Mouse (Mus musculus) kidney, adult 8-10 months (tissue): ENCODE measurements at regions not wholly inside any gene's neighbourhood (a gene's known extent, or its start where the extent isn't known, plus 50 kb on each side); places are given as distances from the start of the nearest gene placed in this dataset.

Experiments used
- DNase-seq, 2 experiments: peaks; one replicate each; pipeline ENCODE4 v3.0.0; 2022

GRCm38 (mm10) chr1:88964045-88964747 is 106.0 kb upstream of the Sh3bp4 start:
- no peak for DNase-seq

GRCm38 (mm10) chr1:88966416-88966815 is 103.8 kb upstream of the Sh3bp4 start:
- no peak for DNase-seq

GRCm38 (mm10) chr1:88968142-88968541 is 102.1 kb upstream of the Sh3bp4 start:
- DNase-seq = no peak

- DNase-seq = no peak
Observed at GRCm38 (mm10) chr1:88969016-88969415, 101.2 kb upstream of the Sh3bp4 start.

GRCm38 (mm10) chr1:88969630-88970029 is 100.6 kb upstream of the Sh3bp4 start:
- no peak for DNase-seq

GRCm38 (mm10) chr1:88976101-88976500 is 94.1 kb upstream of the Sh3bp4 start:
- DNase-seq = peak in 1 of 2 experiments; percentile 47

GRCm38 (mm10) chr1:88988011-88988695 is 82.1 kb upstream of the Sh3bp4 start:
- no peak for DNase-seq

- DNase-seq = no peak
Observed at GRCm38 (mm10) chr1:88994588-88995331, 75.5 kb upstream of the Sh3bp4 start.

- no peak for DNase-seq
Observed at GRCm38 (mm10) chr1:88995945-88996344, 74.3 kb upstream of the Sh3bp4 start.

- no peak for DNase-seq
Observed at GRCm38 (mm10) chr1:88996657-88997056, 73.6 kb upstream of the Sh3bp4 start.

- no peak for DNase-seq
Observed at GRCm38 (mm10) chr1:88997847-88998246, 72.4 kb upstream of the Sh3bp4 start.

GRCm38 (mm10) chr1:89002326-89002725 is 67.9 kb upstream of the Sh3bp4 start:
- no peak for DNase-seq

GRCm38 (mm10) chr1:89003752-89004151 is 66.5 kb upstream of the Sh3bp4 start:
- no peak for DNase-seq

- no peak for DNase-seq
Observed at GRCm38 (mm10) chr1:89007476-89007875, 62.7 kb upstream of the Sh3bp4 start.

GRCm38 (mm10) chr1:89010170-89010569 is 60.0 kb upstream of the Sh3bp4 start:
- no peak for DNase-seq

- no peak for DNase-seq
Observed at GRCm38 (mm10) chr1:89011454-89011853, 58.8 kb upstream of the Sh3bp4 start.

GRCm38 (mm10) chr1:89015385-89015784 is 54.8 kb upstream of the Sh3bp4 start:
- DNase-seq = peak; percentile 80 to 82

GRCm38 (mm10) chr1:89015845-89016244 is 54.4 kb upstream of the Sh3bp4 start:
- peak in 1 of 2 experiments; percentile 32 for DNase-seq

GRCm38 (mm10) chr1:89019778-89020373 is 50.3 kb upstream of the Sh3bp4 start:
- peak in 1 of 2 experiments; percentile 19 for DNase-seq
